Mouse (Mus musculus) liver, adult 2 months (tissue): ENCODE results near the gene Smug1. TPM values are rescaled to one million over a fixed set of nuclear protein-coding genes. Genes with fewer than 3 reads are reported as not detected.
A peak's percentile ranks its signal among the peaks of the same experiment; 100 is the strongest.

Source experiments
- DNase-seq: peaks from one replicate; pipeline ENCODE4 v3.0.0-alpha.2; 2011; ENCODE audit warnings: low read depth, low spot score; ENCODE audit errors: extremely low read depth
- H3K27ac ChIP-seq: fragments of 200-500 bp; replicated peaks from 2 replicates; pipeline ENCODE4 v1.5.1; 2012; ENCODE audit warnings: low read depth, mild to moderate bottlenecking, control low read depth, inconsistent platforms, low read length; ENCODE audit not compliant: insufficient read depth
- H3K27me3 ChIP-seq: fragments of 200-500 bp; 2 replicates; pipeline ENCODE4 v1.6.1; 2012; ENCODE audit warnings: mild to moderate bottlenecking, moderate library complexity, low read length, inconsistent platforms; ENCODE audit not compliant: control insufficient read depth, insufficient read depth
- H3K36me3 ChIP-seq: fragments of 200-500 bp; 2 replicates; pipeline ENCODE4 v1.6.1; 2012; ENCODE audit warnings: low read length, inconsistent platforms; ENCODE audit not compliant: control insufficient read depth, insufficient read depth
- H3K4me1 ChIP-seq: fragments of 200-500 bp; 2 replicates; pipeline ENCODE4 v1.6.1; 2011; ENCODE audit warnings: low read length; ENCODE audit not compliant: control insufficient read depth, insufficient read depth
- H3K4me3 ChIP-seq: fragments of 200-500 bp; 2 replicates; pipeline ENCODE4 v1.5.1; 2011; ENCODE audit warnings: low read depth, mild to moderate bottlenecking, control low read depth, low read length, moderate library complexity; ENCODE audit not compliant: insufficient read depth
- H3K79me2 ChIP-seq: fragments of 200-500 bp; 2 replicates; pipeline ENCODE4 v1.6.1; 2012; ENCODE audit warnings: inconsistent platforms, mild to moderate bottlenecking, low read length, moderate library complexity; ENCODE audit not compliant: control insufficient read depth, insufficient read depth
- H3K9ac ChIP-seq: fragments of 200-500 bp; 2 replicates; pipeline ENCODE4 v1.6.1; 2012; ENCODE audit warnings: low read depth, mild to moderate bottlenecking, control low read depth, inconsistent platforms, low read length
- CTCF ChIP-seq: fragments of 200-500 bp; IDR thresholded peaks from 2 replicates; pipeline ENCODE4 v1.5.1; 2011; ENCODE audit warnings: low read depth, low read length, control low read depth
- POLR2A ChIP-seq: fragments of 200-500 bp; IDR thresholded peaks from 2 replicates; pipeline ENCODE4 v1.6.1; 2011; ENCODE audit warnings: low read length, control low read depth; ENCODE audit not compliant: insufficient read depth; ENCODE audit errors: extremely low read depth
- WGBS: fragments of 180-500 bp; shearing (Covaris S2); methylation state at CpG from one replicate; pipeline ENCODE4 v1.1.7; 2018; 5-methylcytosine and 5-hydroxymethylcytosine counted together
- polyA plus RNA-seq: library from polyadenylated mRNA; depleted of rRNA; stranded (reverse); fragments of >200 nt; gene quantifications from 2 replicates; pipeline ENCODE4 v1.2.3, GENCODE M21; 2012
- total RNA-seq: library from RNA; depleted of rRNA; stranded (reverse); fragments of >200 nt; gene quantifications from 2 replicates; pipeline ENCODE4 v1.2.3, GENCODE M21; 2014

Gene Smug1
- total and polyA plus RNA-seq, 2 experiments = 6.8 to 9.9 TPM

GRCm38 (mm10) chr15:103202088-103202793, 35.3 kb upstream of the Smug1 start:
- Histone ChIP-seq H3K27ac (no peak overlapping the region), H3K27me3 (no peaks in the 10 kb centered on the region), H3K9ac (no peak overlapping the region), H3K4me1 (no peaks in the 10 kb centered on the region), H3K4me3 (no peak overlapping the region), H3K36me3 (peaks cover 47% of the 10 kb centered on the region), H3K79me2 (no peaks in the 10 kb centered on the region)
- WGBS = 62% methylated on average over 6 of the region's 6 CpGs
- DNase-seq = no peak
- no peak for TF ChIP-seq CTCF
- TF ChIP-seq POLR2A = no peak

GRCm38 (mm10) chr15:103197785-103198184, 30.9 kb upstream of the Smug1 start:
- Histone ChIP-seq H3K27ac (no peak overlapping the region), H3K36me3 (peaks cover 40% of the 10 kb centered on the region), H3K27me3 (no peaks in the 10 kb centered on the region), H3K4me1 (no peaks in the 10 kb centered on the region), H3K79me2 (no peaks in the 10 kb centered on the region), H3K9ac (no peak overlapping the region), H3K4me3 (no peak overlapping the region)
- DNase-seq = no peak
- TF ChIP-seq CTCF (no peak), POLR2A (no peak)
- 90% methylated on average over 4 of the region's 4 CpGs for WGBS

GRCm38 (mm10) chr15:103196835-103197234, 29.9 kb upstream of the Smug1 start:
- WGBS = 65% methylated on average over 1 of the region's 1 CpGs
- no peak for DNase-seq
- Histone ChIP-seq H3K9ac (no peak overlapping the region), H3K79me2 (no peaks in the 10 kb centered on the region), H3K4me1 (no peaks in the 10 kb centered on the region), H3K27ac (no peak overlapping the region), H3K36me3 (peaks cover 38% of the 10 kb centered on the region), H3K27me3 (no peaks in the 10 kb centered on the region), H3K4me3 (no peak overlapping the region)
- no peak for TF ChIP-seq POLR2A
- no peak for TF ChIP-seq CTCF

- no peak overlapping the region for H3K27ac ChIP-seq
- TF ChIP-seq POLR2A (no peak), CTCF (no peak)
- H3K79me2 ChIP-seq = no peaks in the 10 kb centered on the region
Measured at GRCm38 (mm10) chr15:103193606-103194005, 26.7 kb upstream of the Smug1 start.

GRCm38 (mm10) chr15:103190531-103191462, 23.9 kb upstream of the Smug1 start:
- H3K27me3 ChIP-seq = no peaks in the 10 kb centered on the region
- peaks cover 5% of the 10 kb centered on the region; the same call in 1 of the 2 replicates for H3K36me3 ChIP-seq
- H3K9ac ChIP-seq = no peak overlapping the region
- H3K4me1 ChIP-seq = no peaks in the 10 kb centered on the region
- no peak overlapping the region for H3K4me3 ChIP-seq
- WGBS = 60% methylated on average over 10 of the region's 10 CpGs
- DNase-seq = peak; percentile 9
- TF ChIP-seq POLR2A (no peak), CTCF (peak; percentile 73)
- no peaks in the 10 kb centered on the region for H3K79me2 ChIP-seq
- H3K27ac ChIP-seq = no peak overlapping the region

More at GRCm38 (mm10) chr15:103193606-103194005, 26.7 kb upstream of the Smug1 start:
- no peak for DNase-seq
- peaks cover 19% of the 10 kb centered on the region; the same call in 1 of the 2 replicates for H3K36me3 ChIP-seq
- H3K9ac ChIP-seq = no peak overlapping the region
- H3K4me3 ChIP-seq = no peak overlapping the region
- no peaks in the 10 kb centered on the region for H3K4me1 ChIP-seq
- no peaks in the 10 kb centered on the region for H3K27me3 ChIP-seq
- 69% methylated on average over 2 of the region's 2 CpGs for WGBS

- H3K27ac ChIP-seq = no peak overlapping the region
- no peaks in the 10 kb centered on the region for H3K79me2 ChIP-seq
- H3K4me1 ChIP-seq = no peaks in the 10 kb centered on the region
- H3K9ac ChIP-seq = no peak overlapping the region
- WGBS = 92% methylated on average over 7 of the region's 7 CpGs
- no peaks in the 10 kb centered on the region for H3K27me3 ChIP-seq
- DNase-seq = no peak
- TF ChIP-seq CTCF (no peak), POLR2A (no peak)
- no peak overlapping the region for H3K4me3 ChIP-seq
- 0 out of 2 replicates have a peak, but pooled peaks cover 5% of the 10 kb centered on the region for H3K36me3 ChIP-seq
Measured at GRCm38 (mm10) chr15:103190083-103190482, 23.2 kb upstream of the Smug1 start.
